Mouse (Mus musculus) ZHBTc4 (cell line): Measurements from ENCODE around the gene Nyap1.
A peak's percentile ranks its signal among the peaks of the same experiment; 100 is the strongest.

ENCODE experiments used
- DNase-seq: peaks from one replicate; pipeline ENCODE4 v3.0.0-alpha.2; 2011; ENCODE audit warnings: low read depth, low spot score

Gene Nyap1

DNA sequence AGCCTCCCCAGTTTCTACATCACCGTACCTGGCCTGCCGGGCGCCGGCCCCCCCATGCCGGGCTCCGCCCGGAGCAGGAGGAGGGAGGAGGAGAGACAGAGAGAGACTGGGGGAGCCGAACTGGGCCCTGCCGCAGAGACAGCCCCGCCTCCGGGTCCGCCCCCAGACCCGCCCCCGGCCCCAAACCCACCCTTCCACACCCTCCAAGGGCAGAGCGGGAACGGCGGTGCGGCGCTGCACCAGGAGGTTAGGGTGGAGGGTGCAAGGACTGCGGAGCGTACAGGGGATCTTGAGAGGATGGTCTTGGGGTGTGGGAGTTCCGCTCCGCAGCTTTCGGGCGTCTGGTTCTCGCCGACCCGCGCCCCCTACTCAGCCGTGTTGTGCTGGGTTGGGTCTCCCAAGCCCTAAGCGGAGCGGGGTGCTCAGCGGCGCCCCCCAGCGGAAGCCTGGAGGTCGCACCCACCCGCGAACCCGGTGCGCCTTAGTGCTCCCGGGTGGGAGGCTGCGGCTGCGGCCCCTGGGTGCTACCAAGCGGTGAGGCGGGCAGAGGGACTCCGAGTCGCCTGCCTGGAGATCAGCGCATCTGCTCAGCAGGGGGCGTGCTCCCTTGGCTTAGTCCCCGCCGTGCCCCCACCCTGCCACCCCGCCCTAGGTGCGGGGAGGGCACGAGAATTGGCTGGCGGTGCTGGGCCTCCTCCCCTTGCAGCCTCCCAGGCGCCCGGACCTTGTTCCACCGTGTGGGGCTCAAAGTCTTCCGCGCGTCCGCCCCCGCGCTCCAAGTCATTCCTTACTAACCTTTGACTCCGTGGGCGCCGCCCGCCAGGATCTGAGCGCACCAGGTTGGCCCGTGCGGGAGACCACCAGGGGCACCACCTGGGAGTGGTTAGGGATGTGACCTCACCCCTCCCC, at the start of gene Nyap1:
Gene Nyap1 (minus strand): TSS at position 585 of the 909 bp plus-strand sequence.
- peak; percentile 91 for DNase-seq

DNA sequence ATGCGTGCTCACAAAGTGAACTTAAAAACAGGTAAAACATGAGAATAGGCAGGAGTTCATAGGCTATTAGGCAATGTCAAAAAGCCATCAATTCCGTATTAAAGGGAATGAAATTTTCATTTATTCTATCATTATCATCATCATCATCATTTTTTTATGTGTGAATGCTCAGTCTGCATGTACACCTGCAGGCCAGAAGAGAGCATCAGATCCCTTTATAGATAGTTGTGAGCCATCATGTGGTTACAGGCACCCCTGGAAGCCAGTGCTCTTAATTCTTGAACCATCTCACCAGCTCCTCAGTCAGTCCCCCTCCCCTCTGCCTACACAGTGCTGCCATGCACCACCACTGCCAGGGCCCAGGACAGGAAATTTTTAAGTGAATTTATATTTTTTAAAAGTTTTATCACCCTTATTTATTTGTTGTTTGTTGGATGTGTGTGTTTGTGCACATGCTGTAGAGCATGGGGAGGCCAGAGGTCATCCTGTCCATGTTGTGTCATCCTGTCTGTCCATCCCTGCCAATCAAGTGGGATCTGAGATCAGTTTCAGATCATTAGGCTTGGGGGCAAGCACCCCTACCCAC, 47.6 kb upstream of the Nyap1 start:
- no peak for DNase-seq

DNA sequence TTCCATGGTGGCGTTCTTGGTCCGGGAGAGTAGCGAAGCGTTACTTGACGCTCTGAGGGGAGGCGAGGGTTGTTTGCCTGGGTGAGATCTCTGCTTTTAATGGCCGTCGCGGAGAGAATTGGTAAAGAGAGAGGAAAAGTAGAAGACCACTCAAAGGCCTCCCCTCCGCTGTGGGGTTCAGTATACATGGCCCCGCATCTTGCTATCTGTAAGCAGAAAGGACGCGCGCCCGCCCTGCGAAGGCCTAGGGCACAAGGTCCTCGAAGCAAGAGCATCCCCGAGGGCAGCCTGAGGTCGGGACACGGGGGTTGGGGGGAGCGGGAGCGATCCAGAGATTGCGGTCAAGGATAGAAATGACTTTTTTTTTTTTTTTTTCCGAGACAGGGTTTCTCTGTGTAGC, 46.8 kb upstream of the Nyap1 start:
- peak; percentile 26 for DNase-seq

DNA sequence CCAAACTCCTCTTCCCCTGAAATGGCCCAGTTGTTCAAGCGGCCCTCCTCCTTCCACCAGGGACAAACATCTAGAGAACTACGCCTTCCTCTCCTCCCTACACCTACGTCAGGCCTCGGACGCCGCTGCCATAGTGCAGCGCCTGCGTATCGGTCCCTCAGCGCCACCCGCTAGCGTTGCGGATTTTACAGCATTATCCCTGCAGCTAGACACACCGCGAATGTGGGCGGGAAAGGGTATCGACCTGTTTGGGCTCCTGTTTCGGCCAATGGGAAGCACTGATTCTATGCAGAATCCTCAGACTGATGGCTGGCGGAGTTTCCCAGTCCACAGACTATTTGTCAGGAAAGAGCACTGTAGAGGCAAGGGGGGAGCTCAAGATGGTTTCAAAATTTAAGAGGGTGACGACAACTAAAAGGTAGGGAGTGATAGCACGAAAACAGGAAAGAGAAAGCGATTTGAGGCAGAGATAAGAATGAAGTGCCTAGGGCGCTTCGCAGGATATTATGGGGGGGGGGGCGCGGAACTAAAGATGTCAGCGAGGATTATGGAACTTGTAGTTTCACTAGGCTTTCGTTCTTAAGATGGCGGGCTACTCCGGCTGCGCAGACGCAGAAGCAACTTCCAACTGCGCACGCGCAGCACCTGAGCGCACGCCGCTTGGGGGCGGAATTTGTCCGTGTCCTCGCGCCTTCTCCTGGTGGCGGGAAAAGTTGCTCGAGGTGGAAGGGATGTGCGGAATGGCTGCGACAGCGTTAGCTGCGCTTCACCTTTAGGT, 45.9 kb upstream of the Nyap1 start, which contains the start of the genes Mepce and Zcwpw1:
Gene Mepce (minus strand): TSS at position 505 of the 778 bp plus-strand sequence.
Gene Zcwpw1 (plus strand): TSS at position 648 of the 778 bp plus-strand sequence.
- peak; percentile 98 for DNase-seq

DNA sequence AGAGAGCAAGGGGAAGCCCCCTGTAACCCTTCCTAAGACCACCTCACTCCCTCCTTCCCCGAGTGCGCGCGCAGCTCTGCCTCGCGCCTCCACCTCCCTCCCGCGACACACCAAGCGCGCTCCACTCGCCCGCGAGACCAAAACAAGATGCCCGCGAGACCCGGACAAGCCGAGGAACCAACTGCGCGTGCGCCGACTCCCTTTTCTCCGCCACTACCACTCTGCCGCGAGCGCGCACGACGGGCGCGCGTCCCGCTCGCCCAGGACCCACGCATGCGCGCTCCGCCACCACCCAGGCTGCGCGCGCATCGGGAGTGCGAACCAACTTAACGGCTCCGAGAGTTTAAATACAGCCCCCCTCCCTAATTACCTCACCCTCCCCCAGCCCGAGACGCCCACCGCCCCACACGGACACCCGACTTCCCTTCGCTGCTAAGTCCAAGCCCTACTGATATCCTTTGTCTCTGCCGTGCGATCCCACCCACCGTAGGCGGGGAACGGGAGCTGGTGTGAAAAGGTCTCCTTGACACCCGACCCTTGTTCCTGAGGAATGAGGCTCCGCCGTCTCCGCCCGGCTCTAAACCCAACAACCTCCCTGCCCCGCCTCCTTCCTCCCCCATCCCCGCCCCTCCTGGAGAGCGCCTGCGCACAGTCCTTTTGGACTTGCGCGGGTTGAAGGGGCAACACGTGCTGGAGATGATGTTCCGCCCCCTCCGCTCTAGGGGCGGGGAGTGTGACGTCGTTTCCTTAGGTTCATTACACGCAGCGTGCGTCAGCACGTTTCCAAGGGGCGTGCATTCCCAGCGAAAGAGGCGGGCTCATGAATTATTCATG, 44.9 kb upstream of the Nyap1 start:
- peak; percentile 100 for DNase-seq

DNA sequence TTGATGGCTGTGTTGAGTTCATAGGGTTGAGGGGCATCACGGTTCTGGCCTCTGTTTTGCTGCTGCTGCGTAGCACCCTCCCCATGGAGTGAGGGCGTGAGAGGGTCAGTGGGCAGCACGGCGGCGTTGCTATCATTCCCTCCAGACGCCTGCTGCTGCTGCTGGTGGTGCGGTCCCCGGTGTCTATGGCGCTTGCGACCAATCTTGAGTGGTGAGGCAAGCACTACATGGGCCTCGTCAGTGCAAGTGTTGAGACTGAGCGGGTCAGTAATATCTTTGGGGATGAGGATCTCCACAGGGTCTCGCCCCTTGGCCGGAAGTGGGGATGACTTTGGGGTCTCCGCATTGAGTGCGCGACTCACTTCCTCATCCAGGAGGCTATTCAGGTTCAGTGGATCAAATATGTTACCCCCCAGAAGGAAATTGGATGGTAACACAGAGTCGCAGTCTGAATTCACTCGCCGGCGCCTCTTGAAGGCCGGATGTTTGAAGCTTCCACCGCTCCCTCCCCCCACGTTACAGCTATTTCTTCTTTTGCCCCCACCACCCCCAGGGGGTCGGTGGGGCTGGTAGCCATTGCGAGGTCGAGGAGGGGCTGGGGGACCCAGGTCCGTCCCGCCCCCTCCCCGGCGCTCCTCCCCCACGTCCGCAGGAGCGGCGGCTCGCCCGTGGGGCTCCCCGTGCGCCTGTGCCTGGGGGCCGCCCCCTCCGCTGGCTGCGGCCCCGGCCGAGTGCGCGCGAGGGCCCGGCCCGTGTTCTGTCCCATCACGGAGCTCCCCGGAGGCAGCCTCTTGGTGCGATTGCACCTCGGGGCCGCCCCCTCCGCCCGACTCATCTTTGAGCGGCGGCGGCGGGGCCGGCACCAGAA, 44.0 kb upstream of the Nyap1 start:
- peak; percentile 60 for DNase-seq

DNA sequence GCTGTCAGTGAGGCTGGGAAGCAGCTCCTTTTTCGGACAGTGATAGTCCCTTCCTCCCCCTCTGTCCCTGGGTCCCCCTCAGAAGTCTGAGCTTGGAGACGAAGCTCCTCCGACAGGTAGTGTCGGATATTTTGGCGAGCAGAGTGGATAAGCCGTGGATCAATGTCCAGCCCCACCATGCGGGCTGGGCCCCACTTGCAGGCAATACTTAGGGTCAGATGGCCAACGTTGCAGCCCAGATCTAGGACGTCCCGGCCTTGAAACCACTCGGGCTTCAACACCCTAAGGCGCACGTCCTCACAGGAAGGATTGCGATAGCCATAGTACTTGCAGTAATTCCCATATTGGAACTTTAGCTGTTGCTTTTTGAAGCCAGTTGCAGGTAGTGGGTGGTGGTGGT, 43.1 kb upstream of the Nyap1 start:
- no peak for DNase-seq

DNA sequence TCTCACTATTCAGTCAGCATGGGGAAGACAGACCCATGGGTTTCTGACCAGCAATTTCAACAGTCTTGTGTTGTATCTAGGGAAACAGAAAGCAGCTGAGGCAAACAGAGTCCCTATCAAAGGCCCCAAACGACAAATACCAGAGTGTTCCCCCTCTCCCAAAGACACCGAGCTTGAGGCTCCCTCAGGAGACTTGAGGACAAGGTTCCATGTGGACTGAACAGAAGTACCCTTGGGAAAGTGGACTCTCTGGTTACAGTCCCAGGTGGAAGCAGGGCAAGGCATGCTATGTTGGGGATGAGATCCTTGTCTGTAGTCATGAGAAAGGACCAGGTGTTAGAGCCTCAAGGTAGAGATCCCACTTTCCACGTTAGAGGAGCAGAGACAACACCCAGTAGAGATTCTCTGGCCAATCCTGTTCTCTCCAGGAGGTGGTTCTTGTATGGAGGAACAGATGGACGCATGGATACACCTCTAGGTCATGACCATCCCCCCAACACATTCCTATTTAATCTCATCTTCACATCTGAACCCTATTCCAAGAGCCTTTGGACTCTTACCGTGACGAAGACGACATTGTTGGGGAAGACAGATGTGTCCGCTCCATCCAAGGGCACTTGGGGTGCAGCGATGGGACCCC, 42.6 kb upstream of the Nyap1 start:
- DNase-seq = no peak

DNA sequence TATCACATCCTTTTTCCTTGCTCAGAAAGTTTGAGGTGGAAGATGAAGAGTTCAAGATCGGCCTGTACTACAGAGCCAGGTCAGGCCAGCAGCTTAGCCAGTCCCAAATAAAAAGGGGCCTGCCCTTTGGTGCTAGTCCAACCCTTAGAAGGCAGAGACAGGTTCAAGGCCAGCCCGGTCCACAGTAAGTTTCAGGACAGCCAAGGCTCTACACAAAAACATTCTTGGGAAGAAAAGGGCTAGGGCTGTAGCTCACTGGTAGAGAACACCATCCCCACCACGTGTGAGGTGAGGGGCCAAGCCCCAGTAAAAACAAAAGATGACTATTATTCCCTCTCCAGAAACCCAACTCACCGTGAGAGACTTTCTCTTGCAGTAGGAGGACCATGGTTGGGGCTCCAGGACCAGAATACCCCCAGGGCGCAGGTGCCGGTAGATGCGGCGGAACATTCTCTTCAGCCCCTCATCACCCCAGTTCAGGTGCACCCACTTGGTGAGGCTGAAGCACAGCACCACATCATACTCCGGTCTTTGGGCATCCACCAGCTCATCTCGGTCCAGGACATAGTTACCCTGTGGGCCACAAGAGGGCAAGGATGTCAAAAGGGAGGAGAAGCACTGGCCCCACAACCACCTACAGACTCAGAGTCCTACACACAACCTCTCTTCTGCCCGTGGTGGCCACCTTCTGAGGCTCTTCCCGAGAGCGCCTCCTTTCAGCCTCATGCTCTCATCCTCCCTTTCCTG, 41.5 kb upstream of the Nyap1 start:
- DNase-seq = no peak

DNA sequence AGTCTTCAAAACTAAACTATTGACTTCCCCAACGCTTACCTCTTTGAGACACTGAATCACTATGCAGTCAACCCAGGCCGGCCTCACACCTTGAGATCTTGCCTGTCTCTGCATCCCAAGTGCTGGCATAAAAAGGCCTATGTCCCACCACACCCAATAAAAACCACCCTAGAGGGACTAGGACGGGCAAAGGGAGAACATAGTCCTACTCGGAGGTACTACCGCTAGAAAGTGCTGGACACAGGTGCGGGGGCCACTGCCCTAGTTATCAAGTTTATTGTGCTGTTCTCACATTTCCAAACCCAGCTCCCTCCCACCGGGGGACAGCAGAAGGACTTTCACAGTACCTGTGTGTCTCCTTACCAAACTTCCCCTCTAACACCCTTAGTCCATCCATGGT, 40.3 kb upstream of the Nyap1 start:
- DNase-seq = no peak

DNA sequence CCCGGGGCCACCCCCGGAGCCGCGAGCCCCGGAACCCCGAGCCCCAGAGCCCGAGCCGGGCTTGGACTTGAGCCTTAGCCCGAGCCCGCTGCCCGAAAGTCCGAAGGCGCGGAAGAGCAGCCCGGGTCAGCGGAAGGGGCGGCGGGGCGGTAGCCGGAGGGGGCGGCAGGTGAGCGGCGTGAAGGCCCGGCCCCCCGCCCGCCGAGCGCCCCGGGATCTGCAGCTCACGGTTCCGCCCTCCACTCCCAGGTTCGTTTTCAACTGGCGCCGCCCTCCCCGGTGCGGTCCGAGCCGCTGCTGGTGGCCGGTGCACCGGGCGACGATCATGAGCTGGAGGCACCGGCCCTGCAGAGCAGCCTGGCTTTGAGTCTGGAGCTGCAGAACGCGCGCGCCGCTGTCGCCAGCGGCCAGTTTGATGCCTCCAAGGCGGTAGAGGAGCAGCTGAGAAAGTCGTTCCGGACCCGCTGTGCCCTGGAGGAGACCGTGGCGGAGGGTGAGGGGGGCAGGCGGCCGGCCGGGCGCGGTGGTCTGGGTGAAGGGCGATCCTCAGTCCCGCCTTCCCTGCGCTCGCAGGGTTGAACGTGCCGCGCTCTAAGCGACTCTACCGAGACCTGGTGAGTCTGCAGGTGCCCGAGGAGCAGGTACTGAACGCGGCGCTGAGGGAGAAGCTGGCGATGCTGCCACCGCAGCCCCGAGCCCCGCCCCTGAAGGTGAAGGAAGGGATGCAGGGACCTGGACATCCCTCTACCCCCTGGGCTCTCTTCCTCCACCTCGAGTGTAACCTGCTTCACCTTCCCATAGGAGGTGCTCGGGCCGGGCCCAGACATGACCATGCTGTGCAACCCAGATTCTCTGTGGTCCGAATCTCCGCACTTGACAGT, 37.9 kb upstream of the Nyap1 start:
- DNase-seq = peak; percentile 65

DNA sequence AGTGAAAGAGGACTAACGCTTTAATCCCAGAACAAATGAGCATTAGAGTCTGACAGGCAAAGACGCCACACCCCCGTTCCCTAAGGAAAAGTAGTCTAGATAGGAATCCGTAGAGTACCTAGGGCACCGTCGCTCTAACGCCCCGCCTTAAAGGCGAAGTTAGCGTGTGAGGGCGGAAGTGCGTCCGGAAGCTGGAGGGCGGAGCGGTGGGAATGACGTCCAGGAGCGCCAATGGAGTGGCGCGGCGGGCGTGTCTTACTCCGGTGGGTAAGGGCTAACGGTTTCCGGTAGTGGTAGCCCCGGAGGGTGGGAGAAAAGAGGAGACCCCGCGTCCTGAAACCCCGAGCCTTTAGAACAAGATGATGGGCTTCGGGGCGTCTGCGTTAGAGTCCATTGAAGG, 37.2 kb upstream of the Nyap1 start, which contains the start of gene Ppp1r35:
Gene Ppp1r35 (plus strand): TSS at position 215 of the 400 bp plus-strand sequence.
- DNase-seq = peak; percentile 99

DNA sequence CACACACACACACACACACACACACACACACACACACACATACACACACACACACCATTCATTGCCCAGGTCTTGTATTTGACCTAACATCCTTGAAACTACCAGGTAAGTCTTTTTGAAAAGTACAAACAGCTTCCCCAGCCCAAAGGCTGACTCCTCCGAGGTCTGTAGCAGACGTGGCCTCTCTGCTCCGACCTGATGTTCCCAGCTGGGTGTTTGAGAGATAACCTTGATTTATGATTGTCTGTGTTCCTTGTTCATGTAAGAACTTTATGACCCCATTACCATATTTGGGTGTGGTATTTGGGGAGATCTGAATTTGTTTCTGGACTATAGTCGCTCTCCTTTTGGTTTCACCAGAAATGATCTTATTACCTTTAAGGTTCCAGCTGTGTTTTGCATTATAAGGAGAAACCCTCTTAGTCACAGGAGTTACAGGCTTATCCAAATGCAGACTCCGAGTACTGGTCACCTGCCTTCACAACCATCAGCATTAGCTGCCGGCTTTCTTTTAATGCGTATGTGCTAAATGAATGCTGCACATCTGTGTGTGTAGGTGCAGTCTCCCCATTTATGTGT, 35.9 kb upstream of the Nyap1 start:
- no peak for DNase-seq

DNA sequence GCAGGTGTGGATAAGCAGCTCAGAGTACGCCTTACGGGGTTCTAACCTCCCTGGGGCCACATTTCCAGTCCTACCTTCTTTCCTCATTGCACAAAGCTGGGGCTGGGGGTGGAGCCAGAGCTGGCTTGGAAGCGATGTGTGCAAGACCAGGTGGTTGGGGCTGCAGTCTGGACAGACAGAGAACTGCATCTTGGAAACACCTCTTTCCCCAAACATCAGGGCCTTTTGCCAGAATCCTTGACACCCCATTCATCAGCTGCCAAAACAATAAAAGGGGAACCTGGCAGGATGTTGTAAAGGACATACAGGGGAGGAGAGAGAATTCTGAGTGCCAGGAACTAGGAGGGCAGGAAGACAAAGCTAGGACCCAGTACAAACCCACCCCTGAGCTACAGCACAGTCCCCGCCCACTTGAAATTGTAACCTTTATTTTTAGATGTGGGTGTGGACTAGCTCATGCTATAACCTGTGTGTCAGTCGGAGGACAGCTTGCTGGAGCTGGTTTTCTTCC, 35.1 kb upstream of the Nyap1 start:
- peak; percentile 83 for DNase-seq

DNA sequence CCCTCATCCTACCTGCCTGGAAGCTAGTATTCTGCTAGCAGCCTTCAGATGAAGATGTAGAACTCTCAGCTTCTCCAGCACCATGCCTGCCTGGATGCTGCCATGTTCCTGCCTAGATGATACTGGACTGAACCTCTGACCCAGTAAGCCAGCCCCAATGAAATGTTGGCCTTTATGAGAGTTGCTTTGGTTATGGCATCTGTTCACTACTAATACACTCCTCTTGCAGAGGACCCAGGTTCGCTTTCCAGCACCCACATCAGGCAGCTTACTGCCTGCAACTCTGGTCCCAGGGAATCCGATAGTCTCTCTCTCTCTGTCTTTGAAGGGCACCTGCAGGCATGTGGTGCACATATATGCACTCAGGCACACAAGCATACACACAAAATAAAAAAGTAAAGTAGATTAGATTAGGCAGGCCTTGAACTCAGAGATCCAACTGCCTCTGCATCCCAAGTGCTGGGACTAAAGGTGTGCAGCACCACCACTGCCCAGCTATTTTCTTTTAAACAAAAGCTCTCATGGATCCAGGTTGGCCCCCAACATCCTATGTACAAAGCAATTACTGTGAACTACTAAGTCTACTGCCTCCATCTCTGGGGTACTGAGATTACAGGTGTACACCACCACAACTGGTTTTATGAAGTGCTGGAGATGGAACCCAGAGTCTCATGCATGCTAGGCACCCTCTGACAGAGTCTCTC, 34.3 kb upstream of the Nyap1 start:
- no peak for DNase-seq

DNA sequence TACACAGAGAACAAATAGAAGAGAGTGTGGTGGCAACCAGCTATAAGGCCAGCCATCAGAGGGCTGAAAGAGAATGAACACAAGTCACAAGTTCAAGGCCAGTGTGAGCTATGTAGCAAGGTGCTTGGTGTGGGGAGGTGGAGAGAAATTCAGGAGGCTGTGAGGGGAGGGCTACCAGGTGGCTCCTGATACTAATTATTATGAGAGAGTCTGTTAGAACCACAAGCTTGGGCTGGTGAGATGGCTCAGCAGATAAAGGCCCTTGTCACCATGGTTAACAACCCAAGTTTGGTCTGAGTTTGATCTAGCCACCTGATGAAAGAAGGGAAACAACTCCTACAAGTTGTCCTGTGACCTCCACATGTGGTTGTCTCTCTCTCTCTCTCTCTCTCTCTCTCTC, 31.3 kb upstream of the Nyap1 start:
- DNase-seq = no peak

DNA sequence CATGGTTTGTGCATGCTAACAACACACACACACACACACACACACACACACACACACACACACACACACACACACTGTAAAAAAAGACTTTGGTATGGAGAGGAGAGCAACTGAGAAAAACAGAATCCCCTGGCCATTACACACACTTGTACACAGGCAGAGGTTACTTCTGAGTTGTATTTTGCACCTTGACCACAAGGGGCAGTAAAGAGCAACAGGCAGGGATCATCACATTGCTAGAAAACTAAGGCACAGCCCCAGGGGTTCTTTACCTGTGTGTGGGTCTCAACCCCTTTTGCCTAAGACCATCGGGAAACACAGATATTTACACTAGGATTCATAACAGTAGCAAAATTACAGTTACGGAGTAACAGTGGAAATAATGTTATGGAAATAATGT, 29.3 kb upstream of the Nyap1 start:
- peak; percentile 82 for DNase-seq
